Mouse (Mus musculus): ENCODE results near the gene Relch.
"Not testable (repeated sequence)": the region's sequence is repeated elsewhere in the genome, so short reads cannot be mapped to it uniquely, and the experiment has no call there.

Gene Relch

DNA sequence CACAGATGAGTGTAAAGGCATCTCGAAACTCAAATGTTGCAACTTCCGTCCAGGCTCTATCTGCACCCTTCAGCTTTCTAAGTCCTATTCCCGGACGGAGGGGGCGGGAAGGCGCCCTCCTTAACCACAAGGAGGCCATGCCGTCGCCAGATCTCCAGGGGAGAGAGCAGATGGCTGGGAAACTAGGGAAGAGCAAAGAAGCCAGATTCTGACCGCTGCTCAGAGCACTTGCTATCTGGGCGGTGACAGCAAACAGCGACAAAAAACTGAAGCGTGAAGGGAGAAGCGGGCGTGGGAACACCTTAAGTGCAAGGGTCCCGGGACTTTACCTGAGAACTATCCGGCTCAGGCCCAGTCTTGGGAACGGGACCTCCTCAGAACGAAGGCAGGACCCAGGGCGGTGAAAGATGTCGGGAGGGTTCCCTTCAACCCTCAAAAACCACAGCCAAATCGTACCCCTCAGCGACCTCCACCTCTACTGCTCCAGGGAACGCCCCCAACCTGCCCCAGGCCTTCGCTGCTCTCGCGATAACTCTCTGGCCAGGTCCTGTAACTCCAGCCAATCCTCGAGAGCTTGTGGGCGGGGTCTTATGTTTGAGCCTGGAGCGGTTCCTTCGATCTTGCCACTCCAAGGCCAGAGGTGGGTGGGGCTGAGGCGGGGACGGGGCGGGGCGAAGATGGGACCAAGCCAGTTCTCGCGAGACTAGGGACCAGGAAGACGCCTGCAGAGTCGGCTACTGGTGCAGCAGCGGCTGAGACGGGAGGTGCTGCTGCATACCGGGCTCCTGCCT is at the start of gene Relch, which contains the start of gene Pign:
Gene Relch, plus strand, starts transcription at position 691 of the 791 bp plus-strand sequence.
Gene Pign, minus strand, starts transcription at position 507 of the 791 bp plus-strand sequence.
- DNase-seq = peak; percentile 100

GRCm38 (mm10) chr1:105630481-105630880 is 33.2 kb upstream of the Relch start:
- DNase-seq = no peak

- no peak for DNase-seq
Measured at GRCm38 (mm10) chr1:105644093-105644492, 19.6 kb upstream of the Relch start.

DNA sequence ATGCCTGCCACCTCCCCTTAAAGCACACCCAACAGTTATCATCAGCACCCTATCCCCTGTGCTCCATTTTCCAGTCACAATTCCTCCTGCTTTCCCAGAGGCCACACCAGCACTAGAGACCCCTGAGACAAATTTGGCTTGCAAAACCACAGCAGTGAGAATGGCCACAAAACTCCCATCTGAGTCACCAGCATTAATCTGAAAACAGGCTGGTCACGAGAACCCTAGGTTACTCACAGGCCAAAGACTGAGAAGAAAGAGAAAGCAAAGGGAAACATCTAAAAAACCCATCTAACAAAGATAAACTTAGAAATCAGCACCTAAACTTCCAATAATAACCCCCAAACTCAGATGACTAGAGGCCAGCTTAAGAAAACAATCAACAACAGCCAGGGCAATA is 13.0 kb upstream of the Relch start:
- DNase-seq = no peak

DNA sequence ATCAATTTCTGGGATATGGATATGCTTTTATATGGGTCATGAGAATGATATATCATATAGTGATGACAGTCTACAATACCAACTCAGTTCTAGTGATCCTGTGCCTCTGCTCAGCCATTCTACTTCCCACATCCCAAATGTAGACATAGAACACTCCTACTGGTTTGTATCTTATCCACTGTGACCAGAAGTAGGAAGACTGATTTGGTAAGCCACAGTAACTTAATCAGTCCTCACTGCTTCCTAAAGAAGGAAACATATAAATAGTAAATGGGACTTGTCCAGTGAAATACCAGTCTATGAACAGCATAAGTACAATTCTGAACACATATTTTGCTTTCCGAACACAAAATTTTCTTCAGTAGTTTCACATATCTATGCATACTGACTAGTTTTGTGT is 9.7 kb upstream of the Relch start:
- DNase-seq = no peak

GRCm38 (mm10) chr1:105660015-105660414 is 3.6 kb upstream of the Relch start:
- DNase-seq = no peak

DNA sequence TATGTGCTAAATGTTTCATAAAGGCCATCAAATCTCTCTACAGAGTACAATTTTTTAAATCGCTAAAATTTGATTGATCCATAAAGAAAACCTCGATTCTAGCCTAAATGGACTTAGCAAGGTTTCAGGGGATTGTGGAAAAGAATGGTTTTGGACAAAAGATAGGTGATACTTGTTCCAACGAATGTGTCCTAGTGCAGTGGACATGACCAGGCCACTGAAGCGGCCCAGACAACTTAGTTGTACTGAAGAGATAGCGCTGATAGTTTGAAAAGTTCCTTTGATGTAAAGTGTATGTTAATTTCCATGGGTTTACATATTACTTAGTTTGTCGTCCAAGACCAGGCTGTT is 866 bp upstream of the Relch start:
- no peak for DNase-seq

GRCm38 (mm10) chr1:105663962-105664812 is 526 bp downstream of the Relch start:
- DNase-seq = peak; percentile 93

- DNase-seq = no peak
Measured at GRCm38 (mm10) chr1:105669700-105670099, 6.0 kb downstream of the Relch start.

DNA sequence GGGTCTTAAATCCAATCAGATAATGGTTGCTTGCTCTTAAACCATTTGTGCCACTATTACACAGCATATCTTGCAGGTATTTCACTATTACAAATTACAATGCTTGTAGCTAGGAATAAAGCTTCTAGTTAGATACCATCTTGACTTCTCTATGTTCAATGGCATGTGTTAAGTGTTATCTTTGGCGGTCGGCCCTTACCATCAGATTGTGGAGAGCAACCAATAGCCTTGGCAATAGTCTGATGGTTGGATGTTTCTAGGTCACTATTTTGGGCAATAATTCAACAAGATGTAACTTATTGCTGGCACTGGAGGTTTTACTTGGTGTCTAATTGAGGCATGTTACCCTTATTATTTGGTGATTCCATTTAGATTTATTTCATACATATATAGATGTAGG is 11.1 kb downstream of the Relch start:
- no peak for DNase-seq

DNA sequence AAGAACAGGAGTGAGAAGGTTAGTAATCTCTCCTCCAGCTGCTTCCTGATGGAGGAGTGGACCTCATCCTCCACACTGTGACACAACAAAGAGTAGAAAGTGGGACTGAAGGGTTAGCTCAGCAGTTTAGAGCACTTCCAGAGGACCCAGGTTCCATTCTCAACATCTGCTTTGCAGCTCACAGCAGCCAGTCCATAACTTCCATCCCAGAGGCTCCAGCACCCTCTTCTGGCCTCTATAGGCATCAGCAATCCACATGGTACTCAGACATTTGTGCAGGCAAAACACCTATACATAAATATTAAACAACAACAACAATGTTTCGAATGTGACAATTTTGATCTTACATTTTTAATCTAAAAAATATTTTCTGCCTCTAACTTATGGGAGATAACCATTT is 16.9 kb downstream of the Relch start:
- DNase-seq = no peak

- DNase-seq = no peak
Measured at GRCm38 (mm10) chr1:105685501-105685900, 21.8 kb downstream of the Relch start.

DNA sequence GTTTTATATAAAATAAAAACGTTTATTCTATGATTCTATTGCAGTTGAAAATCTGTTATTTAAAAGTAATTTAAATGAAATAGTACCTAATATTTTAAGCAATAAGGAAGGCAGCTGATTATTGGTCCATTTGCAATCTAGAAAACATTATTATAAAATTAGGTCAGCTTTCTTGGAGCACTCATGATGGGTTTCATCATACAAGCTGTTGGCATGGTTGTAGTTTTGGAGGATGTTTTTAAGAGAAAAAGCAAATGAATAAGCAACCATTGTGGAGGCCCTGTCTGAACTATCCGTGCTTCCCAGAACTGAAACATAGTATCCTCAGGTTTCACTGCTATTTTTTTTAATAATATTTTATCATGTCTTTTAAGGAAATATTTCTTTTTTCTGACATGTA is 31.9 kb downstream of the Relch start:
- DNase-seq = no peak

GRCm38 (mm10) chr1:105700984-105701530 is 37.4 kb downstream of the Relch start:
- DNase-seq = no peak

- no peak for DNase-seq
Measured at GRCm38 (mm10) chr1:105709415-105709814, 45.8 kb downstream of the Relch start.

GRCm38 (mm10) chr1:105711227-105711626 is 47.6 kb downstream of the Relch start:
- DNase-seq = no peak

- DNase-seq = no peak
Measured at GRCm38 (mm10) chr1:105712822-105713221, 49.2 kb downstream of the Relch start.

DNA sequence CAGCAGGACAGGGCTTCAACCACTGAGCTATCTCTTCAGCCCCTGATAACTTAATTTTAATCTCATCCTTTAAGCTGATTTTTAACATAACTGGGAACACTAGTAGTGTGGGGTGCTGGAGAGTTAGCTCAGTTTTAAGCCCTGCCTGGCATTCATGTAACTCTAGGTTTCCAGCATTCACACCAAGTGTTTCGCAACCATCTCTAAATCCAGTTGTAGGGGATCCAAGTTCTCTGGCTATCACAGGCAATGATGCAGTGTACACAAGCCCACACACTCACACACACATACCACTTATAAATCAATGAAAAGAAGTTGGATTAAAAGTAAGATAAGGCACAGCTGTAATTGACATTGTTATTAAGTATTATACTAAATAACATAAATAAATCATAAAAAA is 54.7 kb downstream of the Relch start:
- DNase-seq = peak; percentile 85

DNA sequence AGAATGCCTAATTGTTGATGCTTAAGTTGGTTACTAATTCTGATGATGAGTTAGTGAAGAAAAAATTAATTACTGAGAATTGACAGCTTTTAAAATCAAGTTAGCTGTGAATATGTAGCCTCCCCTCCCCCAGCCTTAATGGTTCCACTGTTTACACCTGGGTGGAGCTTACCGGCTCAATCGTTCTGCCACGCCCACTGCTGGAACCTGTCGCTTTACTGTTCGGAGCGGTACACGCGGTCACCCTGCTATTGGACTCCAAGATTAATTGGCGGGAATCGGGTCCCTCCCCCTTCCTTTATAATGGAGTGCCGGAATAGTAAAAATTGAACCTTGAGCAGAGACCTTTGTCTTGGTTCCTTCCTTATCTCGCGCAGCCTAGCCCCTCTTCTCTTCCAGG is 65.6 kb downstream of the Relch start:
- not testable (repeated sequence) for DNase-seq

DNA sequence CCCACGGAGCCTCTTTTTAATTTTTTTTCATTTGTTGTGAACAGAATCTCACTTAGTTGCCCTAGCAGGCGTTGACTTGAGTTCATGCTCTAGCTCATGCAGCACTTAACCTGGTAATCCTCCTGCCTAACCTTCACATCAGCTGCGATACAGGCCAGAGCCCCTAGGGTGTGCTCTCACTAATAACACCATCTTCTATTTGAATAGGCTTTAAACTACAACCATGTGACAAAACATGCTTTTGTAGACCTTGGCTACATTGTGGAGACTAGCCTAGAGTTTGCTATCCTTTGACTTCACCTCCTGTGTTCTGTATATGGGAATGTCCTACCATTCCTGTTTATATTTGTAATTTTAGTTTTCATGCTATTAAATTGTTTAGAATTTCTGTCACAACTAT is 71.7 kb downstream of the Relch start:
- DNase-seq = no peak

GRCm38 (mm10) chr1:105738334-105738733 is 74.7 kb downstream of the Relch start:
- DNase-seq = no peak

- no peak for DNase-seq
Measured at GRCm38 (mm10) chr1:105739493-105739892, 75.8 kb downstream of the Relch start.

- DNase-seq = no peak
Measured at GRCm38 (mm10) chr1:105742481-105742880, 78.8 kb downstream of the Relch start.

- DNase-seq = no peak
Measured at GRCm38 (mm10) chr1:105746444-105746843, 82.8 kb downstream of the Relch start.
